Mouse (Mus musculus) c-Kit-positive CD71-negative TER-119-negative erythroid progenitor cells, embryonic 14.5 days (primary cell): ENCODE measurements around the gene Tmem245.

Source experiments
- DNase-seq: peaks from one replicate; pipeline ENCODE4 v3.0.0-alpha.2; 2013; ENCODE audit warnings: low read depth

The Tmem245 gene

DNA sequence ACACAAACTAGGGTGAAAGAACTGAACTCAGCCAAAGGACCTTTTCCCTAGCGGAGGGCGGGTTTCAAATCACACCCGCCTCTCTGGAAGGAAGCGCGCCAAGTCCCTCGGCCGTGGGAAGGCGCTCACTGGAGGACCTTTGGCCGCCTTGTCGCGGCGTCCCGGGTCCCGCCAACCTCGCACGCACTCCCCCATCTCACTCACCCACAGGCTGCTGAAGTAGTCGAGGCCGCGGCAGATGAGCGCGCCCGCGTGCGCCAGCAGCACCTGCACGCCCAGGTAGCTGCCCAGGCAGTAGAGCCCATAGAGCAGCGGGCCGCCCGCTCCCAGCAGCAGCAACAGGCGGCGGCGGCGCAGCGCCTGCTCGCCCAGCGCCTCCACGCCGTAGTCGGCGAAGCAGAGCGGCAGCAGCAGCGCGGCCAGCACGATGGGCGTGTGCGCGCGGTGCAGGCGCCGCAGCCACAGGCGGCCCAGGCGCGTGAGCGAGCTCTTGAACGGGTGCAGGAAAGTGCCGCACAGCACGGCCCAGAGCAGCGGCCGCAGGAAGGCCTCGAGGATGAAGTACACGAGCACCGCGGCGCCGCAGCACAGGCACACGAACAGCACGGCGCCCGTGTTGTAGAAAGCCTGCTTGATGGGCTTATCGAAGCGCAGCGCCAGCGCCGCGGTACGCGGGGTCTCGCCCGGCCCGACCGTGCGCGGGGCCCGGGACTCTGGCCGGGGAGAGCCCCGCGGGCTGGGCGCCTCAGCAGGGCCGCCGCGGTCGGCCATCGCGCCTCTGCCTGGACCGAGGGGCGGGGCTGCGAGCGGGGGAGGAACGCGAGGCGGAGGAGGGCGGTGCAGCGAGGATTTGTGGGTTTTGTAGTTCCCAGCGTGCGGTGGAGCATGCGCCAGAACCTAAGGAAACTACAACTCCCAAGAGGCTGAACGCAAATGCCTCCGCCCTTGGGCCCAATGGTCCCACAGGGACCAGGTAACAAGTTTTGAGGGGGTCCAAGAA lies at the start of gene Tmem245:
Tmem245 (minus strand) TSS at position 797 of the 1,000 bp plus-strand sequence.
- peak; percentile 84 for DNase-seq

- DNase-seq = no peak
These were observed 46.1 kb upstream of the Tmem245 start for GRCm38 (mm10) chr4:56993331-56993730.

- no peak for DNase-seq
These were observed 44.7 kb upstream of the Tmem245 start for GRCm38 (mm10) chr4:56991951-56992350.

GRCm38 (mm10) chr4:56990215-56990584 lies 43.0 kb upstream of the Tmem245 start, which contains the start of gene Frrs1l:
Frrs1l (minus strand) TSS chr4:56990391.
- no peak for DNase-seq

GRCm38 (mm10) chr4:56989431-56990214 lies 42.4 kb upstream of the Tmem245 start:
- DNase-seq = no peak

- no peak for DNase-seq
These were observed 18.4 kb upstream of the Tmem245 start for GRCm38 (mm10) chr4:56965586-56966179.

DNA sequence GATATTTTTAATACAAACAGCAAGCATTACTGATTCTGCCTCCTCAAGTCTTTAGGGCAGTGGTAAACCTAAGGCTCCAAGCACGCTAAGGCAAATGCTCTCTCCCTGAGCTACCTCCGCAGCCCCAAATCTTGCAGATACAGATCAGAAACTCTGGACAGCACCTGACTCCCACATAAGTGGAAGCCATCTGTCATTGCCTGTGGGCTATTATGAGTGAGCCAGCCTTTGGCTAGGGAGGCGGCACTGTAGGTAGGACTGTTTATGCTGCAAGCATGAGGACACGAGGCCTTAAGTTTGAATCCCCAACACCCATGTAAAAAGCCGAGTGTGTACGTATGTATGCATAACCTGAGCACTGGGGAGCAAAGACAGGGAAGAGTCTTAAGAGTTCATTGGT lies 16.4 kb upstream of the Tmem245 start:
- no peak for DNase-seq

DNA sequence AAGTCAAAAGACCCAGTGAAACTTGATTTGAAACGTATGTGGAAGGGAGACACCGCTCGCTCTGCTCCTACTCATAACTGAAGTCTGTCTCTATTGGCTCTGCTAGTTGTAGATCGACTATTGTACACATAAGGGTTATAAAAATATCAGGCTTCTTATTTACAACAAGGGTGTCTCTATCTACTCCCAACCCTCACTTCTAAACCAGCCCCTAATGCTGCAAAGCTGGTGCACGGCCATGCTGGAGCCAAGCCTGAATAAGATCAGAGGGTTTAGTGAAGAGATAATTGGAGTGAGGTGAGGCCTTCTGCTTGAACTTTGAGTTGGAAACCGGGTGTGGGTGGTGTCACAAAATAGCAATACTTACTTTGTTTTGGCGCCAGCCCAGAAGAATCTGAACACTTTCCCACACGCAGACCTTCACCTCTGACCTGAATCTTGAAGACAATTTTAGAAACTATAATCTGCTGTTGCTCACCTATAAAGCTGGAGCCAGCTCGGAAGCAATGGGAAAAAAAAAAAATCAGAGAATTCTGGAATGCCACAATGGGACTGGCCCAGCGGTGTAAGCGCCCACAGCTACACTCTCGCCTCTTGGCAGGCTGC lies 14.2 kb upstream of the Tmem245 start:
- no peak for DNase-seq

DNA sequence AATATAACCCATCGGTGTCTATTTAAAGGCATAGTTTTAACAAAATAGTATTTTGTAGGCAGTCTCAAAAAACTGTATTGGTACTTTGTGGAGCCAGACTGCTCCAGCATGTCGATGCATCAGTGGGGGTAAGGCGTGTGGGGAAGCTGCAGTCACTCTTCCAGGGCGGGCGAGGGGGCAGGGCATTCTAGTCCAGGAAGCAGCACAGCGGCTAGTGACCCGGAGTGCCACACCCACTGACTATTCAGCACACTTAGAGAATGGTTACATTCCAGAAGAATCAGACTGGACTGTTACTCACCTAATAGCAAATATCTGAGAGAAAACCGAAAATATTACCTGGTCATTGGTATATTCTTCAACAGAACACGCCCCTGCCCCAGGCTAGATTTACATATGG lies 10.3 kb upstream of the Tmem245 start:
- DNase-seq = no peak

DNA sequence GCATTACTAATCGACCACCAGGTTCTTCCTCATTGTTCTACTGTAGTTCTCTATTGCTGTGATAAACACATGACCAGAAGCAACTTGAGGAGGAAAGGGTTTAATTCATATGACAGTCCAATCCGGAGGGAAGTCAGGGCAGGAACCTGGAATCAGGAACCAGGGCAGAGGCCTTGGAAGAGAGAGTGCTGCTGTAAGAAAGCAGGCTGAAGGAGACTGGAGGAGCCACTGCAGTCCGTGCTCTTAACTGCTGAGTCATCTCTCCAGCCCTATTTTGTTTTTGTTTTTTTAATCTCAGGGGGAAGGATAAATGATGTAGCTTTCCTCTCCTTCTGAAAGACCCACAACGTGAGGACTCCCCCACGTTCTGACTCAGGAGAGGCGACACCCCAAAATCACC lies 6.0 kb upstream of the Tmem245 start:
- DNase-seq = no peak

DNA sequence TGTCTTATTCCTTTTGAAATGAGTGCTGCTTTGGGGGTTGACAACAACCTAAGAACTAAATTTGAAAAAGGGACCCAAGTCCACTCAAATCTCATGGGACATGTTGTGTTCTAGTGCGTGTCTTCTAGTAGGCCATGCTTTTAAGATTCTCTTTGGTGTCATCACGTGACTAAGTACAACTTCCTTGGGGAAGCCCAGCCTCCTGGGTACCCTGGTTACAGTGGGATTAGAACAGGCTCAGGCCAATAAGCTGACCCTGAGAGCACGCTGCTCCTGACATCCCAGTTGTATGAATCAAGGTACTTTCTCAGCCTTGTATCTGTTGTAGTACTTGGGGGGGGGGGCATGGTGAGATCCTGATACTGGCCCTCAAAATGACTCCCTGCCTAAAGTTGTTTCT lies 4.5 kb upstream of the Tmem245 start:
- no peak for DNase-seq

DNA sequence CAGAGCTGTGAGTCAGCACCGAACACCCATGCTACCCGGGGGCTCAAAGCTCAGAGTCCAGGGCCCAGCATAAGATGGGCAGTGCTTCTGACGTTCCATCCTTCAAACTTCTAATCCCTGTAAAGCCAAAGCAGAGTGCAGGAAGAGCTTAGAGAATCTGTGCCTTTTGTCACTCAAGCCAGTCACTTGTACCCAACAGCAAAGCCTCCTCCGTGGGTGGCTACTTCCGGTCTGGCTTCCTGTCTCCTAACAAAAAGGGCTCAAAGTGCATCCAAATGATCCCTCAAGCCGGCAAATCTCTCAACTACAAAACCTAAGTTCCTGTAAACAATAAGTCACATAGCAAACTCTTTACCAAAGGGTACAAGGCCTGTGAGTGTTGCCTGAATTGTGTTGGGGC lies 2.3 kb upstream of the Tmem245 start:
- peak; percentile 13 for DNase-seq

- DNase-seq = no peak
These were observed 1.1 kb downstream of the Tmem245 start for GRCm38 (mm10) chr4:56946180-56946579.

- DNase-seq = peak; percentile 20
These were observed 3.0 kb downstream of the Tmem245 start for GRCm38 (mm10) chr4:56944286-56944685.

GRCm38 (mm10) chr4:56943258-56943657 lies 4.0 kb downstream of the Tmem245 start:
- DNase-seq = no peak

DNA sequence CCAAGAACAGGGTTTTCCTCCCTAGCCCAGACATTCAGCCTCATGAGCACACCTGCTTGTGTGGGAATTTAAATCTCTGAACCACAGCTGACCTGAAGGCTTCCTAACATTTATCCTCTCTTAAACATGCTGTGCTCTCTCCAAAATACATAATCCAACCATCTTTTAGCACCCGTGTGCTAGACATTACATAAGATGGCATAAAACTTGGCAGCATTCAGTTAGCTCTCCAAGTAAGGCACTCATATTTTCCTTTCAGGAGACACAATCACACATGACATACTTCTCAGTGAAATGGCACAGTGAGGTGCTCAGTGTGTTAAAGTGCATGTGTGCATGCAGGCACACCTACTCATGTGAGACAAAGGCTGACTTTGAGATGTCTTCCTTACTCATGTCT lies 4.7 kb downstream of the Tmem245 start:
- DNase-seq = no peak

DNA sequence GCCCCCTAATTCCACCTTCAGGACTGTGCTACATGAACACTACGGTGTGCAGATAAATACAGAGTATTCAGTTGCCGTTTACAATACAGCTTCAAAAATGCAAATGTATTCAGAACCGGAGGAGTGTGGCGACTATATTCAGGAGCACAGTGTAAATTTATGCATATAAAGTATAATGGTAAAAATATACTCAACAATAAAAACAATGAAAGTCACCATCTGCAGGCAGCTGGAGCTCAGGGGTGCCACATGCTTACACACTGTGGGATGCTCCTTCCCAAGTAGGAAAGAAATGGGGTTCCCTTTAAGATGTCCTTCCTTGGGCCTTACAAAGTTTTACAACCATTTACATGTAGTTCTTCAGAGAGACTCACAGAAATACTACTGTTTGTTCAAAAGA lies 5.8 kb downstream of the Tmem245 start:
- DNase-seq = no peak

- no peak for DNase-seq
These were observed 10.1 kb downstream of the Tmem245 start for GRCm38 (mm10) chr4:56937136-56937535.

- DNase-seq = no peak
These were observed 11.9 kb downstream of the Tmem245 start for GRCm38 (mm10) chr4:56935327-56935726.

GRCm38 (mm10) chr4:56933154-56933553 lies 14.1 kb downstream of the Tmem245 start:
- no peak for DNase-seq

GRCm38 (mm10) chr4:56932096-56932495 lies 15.1 kb downstream of the Tmem245 start:
- DNase-seq = no peak

DNA sequence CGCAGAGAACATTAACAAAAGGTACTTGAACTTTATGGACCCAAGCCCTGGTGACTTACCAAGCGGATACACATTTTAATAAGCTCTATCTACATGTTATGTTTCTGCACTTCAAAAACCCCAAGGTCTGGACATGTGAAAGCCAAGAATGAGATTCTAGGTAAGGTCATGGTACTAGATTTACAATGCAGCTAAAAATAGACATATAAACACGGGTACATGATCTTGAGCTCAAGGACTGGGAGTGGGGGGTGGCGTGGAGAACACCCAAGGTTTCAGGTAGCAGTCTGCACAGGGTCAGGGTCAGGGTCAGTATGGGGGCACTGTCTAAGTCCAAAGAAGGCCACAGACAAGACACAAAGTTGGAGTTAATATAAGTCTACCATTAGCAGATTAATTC lies 16.9 kb downstream of the Tmem245 start:
- DNase-seq = no peak
